Mouse (Mus musculus): ENCODE measurements around the gene Stx19.
A peak's percentile ranks its signal among the peaks of the same experiment; 100 is the strongest.

Stx19 gene

GRCm38 (mm10) chr16:62814491-62814890, at the start of gene Stx19:
TSS of gene Stx19 (plus strand) at chr16:62814676.
- no peak for DNase-seq

DNA sequence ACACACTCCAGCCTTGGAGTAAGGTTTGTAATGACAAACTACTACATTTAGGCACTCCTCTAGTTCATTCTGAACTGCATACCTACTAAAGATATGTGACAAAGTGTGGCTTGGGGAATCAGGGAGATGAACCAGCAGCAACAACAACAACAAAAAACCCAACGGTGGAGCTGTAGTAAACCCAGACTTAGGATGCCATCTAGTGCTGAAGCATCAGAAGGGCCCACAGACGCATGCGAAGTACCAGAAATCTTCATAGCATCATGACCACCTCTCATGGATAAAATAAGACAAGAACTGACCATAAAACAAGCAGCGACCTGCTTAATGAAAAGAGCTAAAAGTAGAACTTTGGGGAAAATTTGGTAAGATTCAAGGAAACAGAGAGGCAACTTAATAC, 41.0 kb upstream of the Stx19 start:
- DNase-seq = no peak

- no peak for DNase-seq
Measured at GRCm38 (mm10) chr16:62776034-62776433, 38.4 kb upstream of the Stx19 start.

DNA sequence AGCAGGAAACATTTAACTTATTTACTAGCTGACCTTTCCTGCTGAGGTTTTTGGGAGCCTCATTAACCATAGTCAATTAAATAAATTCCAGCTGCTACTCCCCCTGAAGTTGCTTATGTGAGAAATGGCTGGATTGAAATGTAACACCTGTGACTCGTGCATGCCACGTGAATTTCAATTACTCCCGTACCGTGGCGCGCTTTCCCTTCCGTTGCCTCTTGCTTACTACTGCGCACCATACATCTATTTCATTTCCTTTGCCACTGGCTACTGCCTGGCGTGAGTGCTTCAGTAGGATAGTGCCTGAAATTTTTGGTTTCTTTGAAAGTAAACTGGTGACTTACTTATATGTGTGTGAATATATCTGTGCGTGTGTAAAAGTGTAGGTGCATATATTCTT, 36.2 kb upstream of the Stx19 start:
- DNase-seq = no peak

DNA sequence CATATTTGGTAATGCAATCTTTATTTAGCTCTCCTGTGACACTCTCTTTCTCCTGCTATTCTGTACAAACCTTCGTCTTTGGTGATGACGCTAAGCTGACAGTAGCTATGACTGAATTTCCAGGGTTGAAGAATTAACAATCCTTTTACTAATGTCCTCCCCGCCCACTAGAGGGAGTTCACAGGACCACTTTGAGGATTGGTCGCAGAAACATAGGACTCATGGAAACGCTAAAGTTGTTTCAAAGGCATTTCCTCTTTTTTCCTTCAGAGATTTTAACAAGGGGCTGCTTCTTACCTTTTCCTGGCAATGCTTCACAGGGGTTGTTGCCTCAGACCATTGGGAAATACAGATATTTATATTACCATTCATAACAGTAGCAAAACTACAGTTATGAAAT, 32.2 kb upstream of the Stx19 start:
- DNase-seq = peak in 1 of 2 experiments; percentile 18

DNA sequence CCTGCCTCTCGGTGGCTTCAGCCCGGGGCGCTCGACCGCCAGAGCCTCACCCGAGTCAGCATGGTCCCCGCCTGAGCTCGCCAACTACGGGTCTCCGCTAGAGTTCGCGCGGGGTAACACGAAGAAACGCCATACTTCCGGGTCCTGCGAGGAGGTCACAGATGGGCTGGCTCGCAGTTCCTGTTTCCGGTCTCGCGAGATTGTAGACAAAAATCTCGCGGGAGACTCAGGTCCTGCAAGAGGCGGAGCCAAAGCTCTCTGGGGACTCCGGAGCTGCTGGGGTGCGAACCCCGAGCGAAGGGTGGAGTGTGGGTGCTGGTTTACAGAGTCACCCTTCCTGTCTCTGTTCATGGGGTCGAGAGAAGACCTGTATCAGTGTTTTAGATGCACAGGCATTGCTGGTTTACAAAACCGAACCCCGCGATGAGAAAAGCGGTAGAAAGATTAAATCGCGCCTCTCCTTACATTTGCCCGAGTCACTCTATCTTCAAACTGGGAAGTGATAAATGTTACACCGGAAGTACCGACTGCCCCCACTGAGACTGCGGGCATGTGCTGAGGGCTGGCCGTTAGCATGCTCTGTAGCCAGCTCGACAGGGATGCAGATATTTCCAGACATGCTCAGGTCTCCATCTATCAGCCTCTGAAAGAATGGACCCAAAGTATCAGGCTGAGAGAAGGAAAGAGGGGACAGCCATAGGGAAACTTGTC, 27.7 kb upstream of the Stx19 start, which contains the start of gene Nsun3:
Gene Nsun3, minus strand, starts transcription at position 198 of the 711 bp plus-strand sequence.
- DNase-seq = peak; percentile 95 to 97

- DNase-seq = no peak
Measured at GRCm38 (mm10) chr16:62796608-62797007, 17.9 kb upstream of the Stx19 start.

DNA sequence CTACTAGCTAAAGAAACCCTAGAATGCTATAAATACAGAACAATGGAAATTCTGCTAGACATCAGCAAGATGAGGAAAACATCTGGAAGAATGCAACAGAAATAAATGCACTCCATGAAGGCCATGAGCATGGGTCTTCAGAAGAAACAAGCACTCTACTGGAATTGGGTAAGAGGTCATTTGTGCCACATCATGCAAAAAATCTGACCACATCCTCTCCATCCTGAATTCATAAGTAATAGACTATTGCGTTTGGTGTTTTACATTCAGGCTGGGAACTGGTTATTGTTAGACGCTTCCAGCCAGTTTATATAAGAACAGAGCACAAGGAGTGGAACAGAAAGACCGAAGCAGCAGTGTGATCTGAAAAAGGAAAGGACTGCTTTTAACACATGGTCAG, 15.7 kb upstream of the Stx19 start:
- DNase-seq = no peak

GRCm38 (mm10) chr16:62799426-62799825, 15.1 kb upstream of the Stx19 start:
- no peak for DNase-seq

DNA sequence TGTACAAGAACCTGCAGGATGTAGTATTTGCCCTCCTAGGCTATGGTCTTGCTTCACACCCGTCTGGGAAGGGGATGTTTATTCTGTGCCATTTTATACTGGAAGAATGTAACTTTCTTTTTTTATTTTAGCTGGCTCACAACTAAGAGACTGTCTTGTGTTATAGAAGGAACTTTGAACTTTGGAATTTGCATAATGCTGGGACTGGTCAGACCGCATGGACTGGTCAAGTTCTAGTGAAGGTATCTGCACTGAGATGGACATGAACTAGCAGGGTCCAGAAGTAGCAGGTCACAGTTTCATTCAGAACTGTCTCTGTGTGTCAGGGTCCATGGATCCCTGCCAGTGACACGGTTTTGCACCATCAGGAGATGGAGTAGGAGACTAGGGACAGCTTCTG, 14.6 kb upstream of the Stx19 start:
- peak in 1 of 2 experiments; percentile 39 for DNase-seq

- DNase-seq = no peak
Measured at GRCm38 (mm10) chr16:62804621-62805020, 9.9 kb upstream of the Stx19 start.

DNA sequence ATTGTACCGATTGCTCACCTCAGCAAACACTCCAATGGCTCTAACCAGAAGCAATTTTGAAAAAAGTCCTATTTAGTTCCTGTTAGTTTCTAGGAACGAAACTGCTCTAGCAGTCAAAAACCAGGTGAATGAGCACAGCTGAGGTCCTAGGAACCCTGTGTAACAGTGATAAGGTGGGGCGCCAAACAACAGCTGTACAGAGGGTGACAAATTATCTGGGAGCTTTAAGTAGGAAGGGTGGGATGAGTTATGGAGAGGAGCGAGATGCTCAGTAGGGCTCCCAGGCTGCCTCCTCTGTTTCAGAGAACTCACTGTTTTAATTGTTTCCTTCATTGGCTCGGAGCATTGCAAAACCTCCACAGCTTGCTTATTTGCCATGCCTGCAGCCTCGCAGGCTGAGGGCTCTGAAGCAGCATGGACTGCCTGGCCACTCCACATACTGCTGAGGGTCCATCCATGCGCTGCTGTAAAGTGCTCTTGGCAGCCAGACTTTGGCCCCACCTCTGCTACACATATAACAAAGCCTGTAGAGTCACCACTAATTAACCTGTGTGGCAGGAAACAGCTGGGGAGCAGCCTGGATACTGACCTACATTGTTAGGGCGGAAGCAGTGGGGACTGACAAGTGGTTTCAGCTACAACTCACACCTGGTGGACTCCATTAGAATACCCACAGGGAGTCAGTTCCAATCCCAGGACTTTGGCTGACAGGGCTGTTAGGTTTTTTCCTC, 7.1 kb upstream of the Stx19 start:
- no peak for DNase-seq

DNA sequence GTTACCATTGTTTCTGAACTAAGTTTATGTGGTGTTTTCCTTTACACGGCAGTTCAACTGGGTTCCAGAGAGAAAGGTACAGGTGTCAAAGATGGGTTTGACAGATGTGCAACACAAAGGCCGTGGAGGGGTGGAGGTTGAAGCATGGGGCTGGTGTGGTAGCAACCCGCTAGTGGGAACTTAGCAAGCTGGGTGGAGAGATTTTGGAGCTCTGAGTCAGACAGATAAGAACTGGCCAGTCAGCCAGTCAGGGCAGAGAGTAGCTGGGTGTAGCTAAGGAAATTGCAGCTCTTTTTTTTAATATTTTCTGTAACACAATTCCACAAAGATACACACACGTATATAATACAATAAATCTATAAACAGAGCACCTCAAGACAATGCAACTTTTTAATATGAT, 3.6 kb upstream of the Stx19 start:
- DNase-seq = no peak

DNA sequence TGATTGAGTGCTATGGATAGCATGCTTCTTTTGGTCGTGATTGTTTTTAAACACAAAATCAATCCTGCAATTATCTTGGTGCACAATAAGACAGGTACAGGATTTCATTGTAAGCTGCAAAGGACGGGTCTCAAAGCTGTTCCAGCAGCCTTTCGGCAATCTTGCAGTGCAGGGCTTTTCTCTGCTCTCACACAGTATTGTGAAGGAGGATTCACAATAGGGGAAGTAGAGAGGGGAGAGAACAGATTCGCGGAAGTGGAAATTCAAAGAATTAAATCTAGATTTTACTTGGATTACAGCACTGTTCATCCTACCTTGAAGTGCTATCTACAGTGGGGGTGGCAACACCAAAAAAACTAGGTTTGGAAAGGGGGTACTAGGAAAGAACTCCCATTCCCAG, 686 bp upstream of the Stx19 start:
- DNase-seq = no peak

GRCm38 (mm10) chr16:62822472-62822871, 8.0 kb downstream of the Stx19 start:
- DNase-seq = no peak

- peak in 1 of 2 experiments; percentile 24 for DNase-seq
Measured at GRCm38 (mm10) chr16:62826156-62827001, 11.9 kb downstream of the Stx19 start.

GRCm38 (mm10) chr16:62832027-62832426, 17.6 kb downstream of the Stx19 start:
- no peak for DNase-seq

- DNase-seq = peak; percentile 60 to 68
Measured at GRCm38 (mm10) chr16:62832481-62832880, 18.0 kb downstream of the Stx19 start.

GRCm38 (mm10) chr16:62834016-62834735, 19.7 kb downstream of the Stx19 start:
- DNase-seq = no peak

DNA sequence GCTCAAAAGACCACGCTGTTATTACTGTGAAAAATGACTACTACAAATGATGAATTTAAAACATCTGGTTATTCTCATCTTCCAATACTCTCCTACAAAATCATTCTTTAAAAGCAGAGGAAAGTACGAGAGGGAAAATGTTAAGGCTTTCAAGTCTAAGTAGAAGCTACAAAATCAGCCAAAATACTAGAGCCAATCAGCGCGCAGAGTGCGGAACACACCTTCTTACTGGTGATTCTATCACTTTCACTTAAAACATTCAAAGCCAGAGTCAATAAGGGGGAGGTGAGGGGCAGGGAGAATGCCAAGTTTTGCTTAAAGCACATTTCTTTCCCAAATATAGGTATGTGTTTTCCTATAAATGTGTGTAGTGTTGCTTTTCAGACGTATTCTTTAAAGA, 30.9 kb downstream of the Stx19 start:
- DNase-seq = no peak

GRCm38 (mm10) chr16:62846498-62847312, 32.2 kb downstream of the Stx19 start, which contains the start of gene Arl13b:
TSS of gene Arl13b (minus strand) at chr16:62847040.
- peak; percentile 95 to 97 for DNase-seq

Data from kidney, postnatal 25 days (tissue).